Mouse (Mus musculus) cortical plate, adult 2 months (tissue): ENCODE measurements around the gene D10Wsu102e.

Experiments
- CTCF ChIP-seq: fragments of 200-500 bp; IDR thresholded peaks from 2 replicates; pipeline ENCODE4 v1.5.1; 2011; ENCODE audit warnings: mild to moderate bottlenecking, control low read depth, low read length; ENCODE audit not compliant: insufficient read depth; ENCODE audit errors: extremely low read depth
- POLR2A ChIP-seq: fragments of 200-500 bp; IDR thresholded peaks from 2 replicates; pipeline ENCODE4 v1.6.1; 2011; ENCODE audit warnings: mild to moderate bottlenecking, low read length, control low read depth; ENCODE audit not compliant: insufficient read depth; ENCODE audit errors: extremely low read depth

- TF ChIP-seq POLR2A (no peak), CTCF (no peak)
These were observed 153.7 kb downstream of the D10Wsu102e start for GRCm38 (mm10) chr10:83513736-83514135.
